Mouse (Mus musculus) layer of hippocampus, postnatal 10 days (tissue): ENCODE measurements around the gene Cyp2g1. TPM values are rescaled to one million over a fixed set of nuclear protein-coding genes. Genes with fewer than 3 reads are reported as not detected.
A peak's percentile ranks its signal among the peaks of the same experiment; 100 is the strongest.
"Not testable (repeated sequence)": the region's sequence is repeated elsewhere in the genome, so short reads cannot be mapped to it uniquely, and the experiment has no call there.

Experiments
- DNase-seq, 2 experiments: peaks; one replicate each; pipeline ENCODE4 v3.0.0; 2021; ENCODE audit warnings: low spot score in 2 of 2
- long read RNA-seq: library from polyadenylated mRNA; stranded (forward); transcript quantifications from one replicate; pipeline ENCODE4 v2.0.0, GENCODE M21; 2023
- total RNA-seq, 2 experiments: library from RNA; stranded (reverse); gene quantifications; 2 replicates each; pipeline ENCODE4 v1.2.3; 2021

The Cyp2g1 gene
- not detected for total RNA-seq
- long read RNA-seq, result 0 reads

GRCm38 (mm10) chr7:26808592-26808991 is at the start of gene Cyp2g1:
Cyp2g1 (plus strand) TSS chr7:26808892.
- no peak for DNase-seq

- no peak for DNase-seq
These were observed 41.6 kb upstream of the Cyp2g1 start for GRCm38 (mm10) chr7:26767084-26767483.

- DNase-seq, result no peak
These were observed 38.7 kb upstream of the Cyp2g1 start for GRCm38 (mm10) chr7:26769881-26770470.

GRCm38 (mm10) chr7:26772866-26773586 is 35.7 kb upstream of the Cyp2g1 start:
- no peak for DNase-seq

- DNase-seq, result no peak
These were observed 32.8 kb upstream of the Cyp2g1 start for GRCm38 (mm10) chr7:26775866-26776265.

- DNase-seq, result no peak
These were observed 30.9 kb upstream of the Cyp2g1 start for GRCm38 (mm10) chr7:26777806-26778205.

- DNase-seq, result peak; percentile 34 to 51
These were observed 30.2 kb upstream of the Cyp2g1 start for GRCm38 (mm10) chr7:26778474-26778873.

- DNase-seq, result no peak
These were observed 28.8 kb upstream of the Cyp2g1 start for GRCm38 (mm10) chr7:26779799-26780416.

GRCm38 (mm10) chr7:26780510-26780909 is 28.2 kb upstream of the Cyp2g1 start:
- peak; percentile 8 to 21 for DNase-seq

- DNase-seq, result no peak
These were observed 27.5 kb upstream of the Cyp2g1 start for GRCm38 (mm10) chr7:26780998-26781766.

- DNase-seq, result no peak
These were observed 26.9 kb upstream of the Cyp2g1 start for GRCm38 (mm10) chr7:26781767-26782131.

GRCm38 (mm10) chr7:26783163-26783562 is 25.5 kb upstream of the Cyp2g1 start:
- DNase-seq, result no peak

GRCm38 (mm10) chr7:26786013-26786412 is 22.7 kb upstream of the Cyp2g1 start:
- not testable (repeated sequence) for DNase-seq

GRCm38 (mm10) chr7:26789984-26790383 is 18.7 kb upstream of the Cyp2g1 start:
- DNase-seq, result no peak

GRCm38 (mm10) chr7:26800104-26800503 is 8.6 kb upstream of the Cyp2g1 start:
- no peak for DNase-seq

GRCm38 (mm10) chr7:26800996-26801395 is 7.7 kb upstream of the Cyp2g1 start:
- no peak for DNase-seq

- DNase-seq, result not testable (repeated sequence)
These were observed 23.0 kb downstream of the Cyp2g1 start for GRCm38 (mm10) chr7:26831556-26832292.

- not testable (repeated sequence) for DNase-seq
These were observed 24.0 kb downstream of the Cyp2g1 start for GRCm38 (mm10) chr7:26832668-26833067.

GRCm38 (mm10) chr7:26835059-26835458 is 26.4 kb downstream of the Cyp2g1 start, which contains the start of gene Cyp2a5:
Cyp2a5 (plus strand) TSS chr7:26835305.
- not testable (repeated sequence) for DNase-seq

- DNase-seq, result not testable (repeated sequence)
These were observed 34.7 kb downstream of the Cyp2g1 start for GRCm38 (mm10) chr7:26843400-26843799.

GRCm38 (mm10) chr7:26850063-26850462 is 41.4 kb downstream of the Cyp2g1 start:
- DNase-seq, result not testable (repeated sequence)
